Mouse (Mus musculus) neutrophil, adult 5-6 weeks (primary cell): ENCODE data around the gene Terf2ip. TPM values are rescaled to one million over a fixed set of nuclear protein-coding genes. Genes with fewer than 3 reads are reported as not detected.
A peak's percentile ranks its signal among the peaks of the same experiment; 100 is the strongest.

Experiments
- ATAC-seq: fragments of 151-379, 151-347 bp; 2 replicates; pipeline ENCODE4 v1.8.0; 2017; ENCODE audit warnings: mild to moderate bottlenecking, moderate TSS enrichment; ENCODE audit not compliant: insufficient number of reproducible peaks, poor library complexity, low FRiP score, severe bottlenecking; ENCODE audit errors: extremely low read depth
- total RNA-seq: library from RNA; stranded (forward); fragments of 200-1000 nt; gene quantifications from 2 replicates; pipeline ENCODE4 v1.2.3, GENCODE M21; 2017

Terf2ip gene
- 16.9 and 24.1 TPM in 2 replicates for total RNA-seq

DNA sequence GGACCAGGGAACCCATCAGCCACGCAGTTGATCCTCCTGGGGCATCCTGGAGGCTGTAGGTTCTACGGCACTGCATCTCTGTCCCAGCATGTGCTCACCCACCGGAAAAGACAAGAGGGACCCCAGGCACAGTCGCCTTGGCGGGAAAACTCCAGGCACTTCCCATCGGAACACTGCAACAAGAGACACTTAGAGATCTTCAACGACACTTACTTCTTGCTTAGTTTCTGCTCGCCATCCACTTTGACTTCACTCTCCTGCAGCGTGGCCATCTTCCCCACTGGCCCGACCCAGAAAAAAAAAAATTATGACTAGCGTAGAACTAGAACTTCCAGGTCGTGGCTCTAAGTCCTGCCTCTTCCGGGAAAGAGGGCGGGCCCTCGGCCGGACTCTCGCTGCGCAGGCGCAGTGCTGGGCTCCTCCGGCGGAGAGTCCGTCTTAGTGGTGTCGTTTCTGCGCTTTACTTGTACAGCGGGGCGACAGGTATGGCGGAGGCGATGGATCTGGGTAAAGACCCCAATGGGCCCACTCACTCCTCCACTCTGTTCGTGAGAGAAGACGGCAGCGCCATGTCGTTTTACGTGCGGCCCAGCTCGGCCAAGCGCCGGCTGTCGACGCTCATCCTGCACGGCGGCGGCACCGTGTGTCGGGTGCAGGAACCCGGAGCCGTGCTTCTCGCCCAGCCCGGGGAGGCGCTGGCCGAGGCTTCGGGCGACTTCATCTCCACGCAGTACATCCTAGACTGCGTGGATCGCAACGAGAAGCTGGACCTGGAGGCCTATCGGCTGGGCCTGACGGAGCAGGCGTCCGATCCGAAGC is at the start of gene Terf2ip, which contains the start of gene Kars:
TSS of gene Terf2ip (plus strand) at position 402 of the 819 bp plus-strand sequence.
TSS of gene Kars (minus strand) at position 327 of the 819 bp plus-strand sequence.
- ATAC-seq, result peak; percentile 88

DNA sequence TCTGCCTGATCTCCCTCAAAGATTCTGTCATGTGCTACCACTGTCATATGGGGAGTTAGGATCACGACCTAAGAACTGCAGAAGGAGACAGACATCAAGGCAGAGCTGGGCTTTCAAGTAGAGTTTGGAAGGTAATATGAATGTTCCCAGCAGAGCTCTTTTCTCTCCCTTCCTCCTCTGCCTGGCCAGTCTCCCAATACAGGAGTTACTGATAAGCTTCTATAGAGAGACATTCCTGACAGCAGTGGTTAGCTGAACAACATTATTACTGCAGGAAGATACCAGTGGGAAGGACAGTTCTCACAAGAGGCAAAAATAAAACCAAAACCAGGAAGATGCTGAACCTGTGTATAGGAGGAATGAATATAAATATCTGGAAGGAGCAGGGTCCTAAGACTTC is 48.6 kb upstream of the Terf2ip start:
- ATAC-seq, result no peak

DNA sequence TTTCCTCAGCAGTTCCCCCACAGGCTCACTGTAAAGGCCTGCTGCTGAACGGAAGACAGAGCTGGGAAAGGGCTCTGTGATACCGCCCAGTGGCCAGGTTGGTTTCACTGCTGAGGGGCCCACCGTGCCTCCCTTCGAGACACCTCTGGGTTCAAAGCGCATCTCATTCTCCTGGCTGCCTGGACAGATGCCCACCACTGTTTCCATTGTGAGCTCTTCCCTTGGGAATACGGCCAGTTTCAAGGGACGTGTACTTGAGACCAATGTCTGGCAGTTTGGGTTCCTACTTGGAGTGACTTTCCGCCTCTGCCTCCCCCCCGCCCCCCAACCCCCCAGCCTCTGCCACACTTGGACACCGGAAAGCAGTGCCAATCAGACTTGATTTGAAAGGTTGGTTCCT is 48.1 kb upstream of the Terf2ip start:
- no peak for ATAC-seq

DNA sequence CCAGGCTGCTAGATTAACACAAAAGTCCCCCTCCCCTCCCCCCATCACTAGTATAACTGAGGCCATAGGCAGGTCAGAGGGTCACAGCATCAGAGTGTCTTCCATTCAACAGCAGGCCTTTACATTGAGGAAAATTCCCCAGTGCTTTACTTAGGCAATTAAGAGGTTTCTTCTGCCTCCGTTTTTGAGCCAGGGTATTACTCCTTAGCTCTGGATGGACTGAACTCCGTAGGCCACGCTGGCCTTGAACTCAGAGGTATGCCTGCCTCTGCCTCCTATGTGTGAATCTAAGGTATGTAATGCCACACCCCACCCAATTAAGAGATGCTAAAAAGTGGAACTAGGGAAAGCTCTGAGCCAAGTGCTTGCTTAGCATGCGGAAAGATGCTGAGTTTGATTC is 47.7 kb upstream of the Terf2ip start:
- no peak for ATAC-seq

DNA sequence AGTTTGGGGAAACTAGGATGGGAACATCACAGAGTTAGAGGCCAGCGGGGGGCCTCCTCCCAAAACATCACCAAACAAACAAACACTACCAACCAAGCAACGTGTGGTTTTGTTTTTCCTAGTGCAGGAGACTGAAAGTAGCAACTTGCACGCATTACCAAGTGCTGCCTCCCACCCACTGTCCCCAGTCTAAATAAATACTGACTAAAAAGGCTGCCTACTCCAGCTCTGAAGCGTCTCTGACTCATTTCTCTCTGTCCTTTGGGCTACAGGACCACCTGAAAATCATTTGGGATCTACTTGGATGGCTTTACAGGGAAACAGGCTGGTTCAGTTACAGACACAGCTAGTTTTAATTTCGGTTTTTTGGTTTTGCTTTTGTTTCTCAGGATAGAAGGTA is 46.8 kb upstream of the Terf2ip start:
- no peak for ATAC-seq

DNA sequence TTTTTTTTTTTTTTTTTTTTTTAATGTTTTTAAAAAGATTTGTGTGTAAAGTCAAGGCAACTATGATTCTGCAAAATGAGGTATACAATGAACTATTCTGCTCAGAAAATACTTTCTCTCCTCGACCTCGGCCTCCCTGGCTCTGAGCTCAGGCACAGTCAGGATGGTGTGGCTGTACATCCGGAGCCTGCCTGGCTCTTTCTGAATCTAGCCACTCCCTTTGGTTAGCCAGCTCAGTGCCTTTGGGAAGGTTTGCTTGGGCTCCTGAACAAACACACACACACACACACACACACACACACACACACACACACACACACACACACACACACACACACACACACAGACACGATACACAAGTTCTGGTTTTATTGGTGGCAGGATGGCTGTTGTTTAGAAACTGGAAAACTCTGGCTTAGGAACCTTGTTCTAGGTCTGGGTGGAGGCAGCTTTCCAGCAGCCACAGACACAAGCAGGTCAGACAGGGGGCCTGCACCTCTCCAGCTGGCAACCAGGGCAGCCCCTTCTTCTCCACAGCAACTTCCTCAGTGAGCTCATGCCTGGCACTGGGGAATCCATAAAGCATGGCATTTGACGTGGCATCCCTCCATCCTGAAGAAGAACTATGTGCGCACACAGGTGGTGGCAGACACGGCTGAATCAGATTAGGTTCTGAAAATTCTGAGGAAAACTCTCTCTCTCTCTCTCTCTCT is 46.2 kb upstream of the Terf2ip start:
- no peak for ATAC-seq

DNA sequence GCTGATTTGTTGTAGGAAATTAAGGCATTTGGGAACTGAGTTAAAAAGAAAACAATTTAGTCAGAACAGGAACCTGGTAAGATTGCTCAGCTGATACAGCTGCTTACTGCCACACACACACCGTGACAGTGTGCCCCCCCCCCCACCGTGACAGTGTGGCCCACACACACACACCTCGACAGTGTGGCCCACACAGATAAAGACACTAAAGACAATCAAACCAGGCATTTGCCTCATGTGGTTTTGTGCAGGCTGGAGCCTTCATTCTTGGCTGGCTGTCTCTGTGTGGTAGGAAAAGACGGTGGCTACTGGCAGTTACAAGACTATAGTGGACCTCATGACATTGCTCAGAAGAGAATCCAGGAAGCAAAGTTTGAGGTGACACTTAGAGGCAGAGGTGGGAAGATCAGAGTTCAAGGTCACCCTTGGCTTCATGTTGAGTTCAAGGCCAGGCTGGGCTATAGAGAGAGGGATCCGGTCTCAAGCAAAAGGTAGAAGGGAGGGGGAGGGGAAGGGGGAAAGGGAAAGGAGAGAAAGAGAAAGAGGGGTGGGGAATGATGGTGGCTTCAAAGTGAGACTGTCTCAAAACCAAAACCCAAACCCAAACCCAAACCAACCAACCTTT is 43.8 kb upstream of the Terf2ip start:
- no peak for ATAC-seq

DNA sequence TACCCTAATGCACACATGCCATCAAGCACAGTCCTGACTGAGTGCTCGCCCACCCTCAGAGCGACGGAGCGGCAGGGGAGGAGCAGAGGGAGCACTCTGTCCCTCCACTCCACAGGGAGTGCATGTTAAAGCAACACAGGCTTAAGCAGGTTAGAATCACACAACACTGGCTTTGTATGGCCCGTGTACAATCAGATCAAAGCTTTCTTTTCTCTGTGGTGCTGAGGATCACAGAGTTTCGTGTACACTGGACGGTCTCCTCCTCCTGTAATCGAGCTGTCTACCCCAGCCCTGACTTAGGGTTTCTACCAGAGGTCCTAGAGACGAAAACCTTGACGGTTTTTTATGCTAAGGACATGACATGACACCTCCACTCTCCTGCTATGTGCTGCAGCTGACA is 42.7 kb upstream of the Terf2ip start:
- ATAC-seq, result no peak

DNA sequence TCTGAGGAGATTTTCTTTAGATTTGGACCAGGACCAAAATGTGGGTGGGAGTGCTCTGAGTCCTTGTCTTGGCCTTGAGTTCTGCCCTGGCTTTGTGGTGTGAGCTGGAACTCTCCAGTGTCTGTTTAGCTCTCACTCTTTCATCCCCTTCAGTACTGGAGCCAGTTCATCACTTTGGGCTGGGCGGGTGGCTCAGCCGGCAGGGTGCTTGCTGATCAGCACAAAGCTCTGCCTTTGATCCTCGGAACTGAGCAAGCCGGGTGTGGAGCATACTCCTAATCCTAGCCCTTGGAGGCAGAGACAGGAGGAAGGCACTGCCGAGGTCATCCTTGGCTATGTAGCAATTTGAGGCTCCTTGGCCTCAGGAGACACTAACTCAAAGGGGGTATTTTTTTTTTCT is 42.2 kb upstream of the Terf2ip start:
- no peak for ATAC-seq

DNA sequence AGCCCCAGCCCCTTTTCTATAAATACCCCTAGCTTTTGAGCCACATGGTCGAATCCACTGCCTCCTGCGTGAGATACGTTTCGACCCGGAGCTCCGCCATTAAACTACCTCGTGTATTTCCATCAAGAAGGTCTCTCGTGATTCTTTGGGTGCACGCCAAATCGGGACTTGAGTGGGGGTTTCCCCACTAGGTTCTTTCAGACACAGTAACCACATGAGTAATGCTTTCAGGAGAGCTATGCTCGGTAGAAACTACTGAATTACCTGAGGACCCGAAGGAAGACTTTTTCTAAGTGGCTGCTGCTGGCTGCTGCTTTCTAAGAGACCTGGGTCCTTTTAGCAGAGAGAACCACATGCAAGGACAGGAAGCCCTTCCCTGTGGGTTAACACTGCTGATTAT is 37.1 kb upstream of the Terf2ip start:
- ATAC-seq, result no peak

DNA sequence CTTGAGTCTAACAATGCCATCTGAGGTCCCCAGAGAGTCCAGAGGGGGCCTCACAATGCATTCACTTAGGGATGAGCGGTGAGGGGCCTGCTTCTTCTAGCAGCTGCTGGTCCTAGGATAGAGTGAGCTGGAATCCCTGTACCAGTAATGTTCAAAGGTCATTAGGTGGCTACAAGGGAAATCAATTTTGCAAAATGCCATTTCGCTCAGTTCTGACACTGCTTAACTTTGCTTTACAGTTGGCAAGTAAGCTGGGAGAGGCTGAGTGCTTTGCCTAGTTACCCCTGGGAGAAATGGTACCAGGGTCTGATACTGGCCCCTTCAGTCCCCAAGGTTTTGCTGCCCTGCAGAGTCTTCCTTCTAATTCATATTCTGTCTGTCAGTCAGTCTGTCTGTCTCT is 35.5 kb upstream of the Terf2ip start:
- ATAC-seq, result no peak

DNA sequence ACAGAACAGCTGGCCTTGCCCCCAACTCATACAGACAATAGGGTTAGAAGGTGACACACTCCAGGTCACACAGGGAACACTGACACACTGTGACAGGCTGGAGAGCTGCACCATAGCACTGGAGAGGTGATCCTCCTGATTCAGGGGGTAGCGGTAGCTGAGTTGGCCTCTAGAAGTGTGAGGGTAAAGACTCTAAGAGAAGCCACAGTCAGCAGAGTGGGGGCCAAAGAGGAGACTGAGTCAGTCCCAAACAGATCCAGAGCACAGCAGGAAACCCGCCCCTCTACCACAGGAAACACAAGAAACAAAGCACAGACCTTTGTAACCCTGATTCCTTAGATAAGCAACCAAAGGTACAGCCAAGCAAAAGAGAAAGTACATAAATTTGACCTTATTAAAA is 34.9 kb upstream of the Terf2ip start:
- ATAC-seq, result no peak

DNA sequence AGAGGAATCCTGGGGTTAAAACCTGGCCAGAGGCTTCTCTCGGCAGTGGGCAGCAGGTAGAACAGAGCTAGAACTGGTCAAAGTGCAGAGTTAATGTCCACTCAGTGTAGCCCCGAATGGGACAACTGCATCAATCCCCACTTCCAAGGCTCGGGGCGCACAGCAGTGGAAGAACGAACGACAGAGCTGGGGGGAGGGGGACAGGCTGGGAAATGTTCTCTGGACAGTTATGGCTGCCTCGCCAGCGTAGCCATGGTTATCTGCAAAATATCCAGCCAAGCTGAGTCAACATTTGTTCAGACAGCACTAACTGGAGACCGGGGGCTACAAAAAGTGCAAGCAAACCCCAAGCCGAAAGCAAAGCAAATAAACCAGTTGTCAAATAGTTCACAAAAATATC is 33.1 kb upstream of the Terf2ip start:
- ATAC-seq, result no peak

DNA sequence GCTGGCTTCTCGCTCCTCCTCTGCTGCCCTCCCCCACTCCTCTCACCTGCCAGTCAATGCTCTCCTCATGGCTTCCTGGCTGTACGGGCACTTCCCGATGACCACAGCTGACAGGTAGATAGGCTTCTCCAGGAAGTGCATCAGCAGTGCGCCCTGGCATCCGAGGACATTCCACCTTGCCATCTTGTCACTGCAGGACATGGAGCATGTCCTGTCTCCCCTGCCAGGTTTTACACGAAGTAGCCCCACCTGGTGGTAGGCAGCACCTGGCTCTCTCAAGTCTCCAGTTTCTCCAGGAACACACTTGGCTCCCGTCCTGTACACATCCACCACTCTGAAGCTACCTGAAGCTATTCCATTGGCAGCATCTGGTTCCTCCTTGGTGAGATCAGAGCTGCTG is 29.1 kb upstream of the Terf2ip start:
- ATAC-seq, result no peak

DNA sequence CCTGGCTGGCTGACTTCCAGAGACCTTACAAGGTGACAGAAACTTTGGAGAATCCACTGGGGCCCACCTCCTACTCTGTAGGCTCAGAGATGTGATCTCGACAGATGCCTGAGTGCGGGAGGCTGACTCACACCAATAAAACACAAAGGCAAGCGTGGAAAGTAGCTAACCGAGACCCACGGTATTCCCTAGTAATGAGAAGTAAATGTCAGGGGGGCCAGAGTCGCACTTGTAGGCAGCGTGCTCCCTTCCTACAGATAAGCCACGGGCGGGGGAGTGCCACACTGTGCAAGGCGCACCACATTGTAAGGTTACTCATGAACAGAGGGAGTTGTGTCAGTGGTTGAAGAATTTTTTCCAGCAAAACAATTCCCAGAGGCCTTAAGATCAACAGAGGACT is 26.7 kb upstream of the Terf2ip start:
- no peak for ATAC-seq

DNA sequence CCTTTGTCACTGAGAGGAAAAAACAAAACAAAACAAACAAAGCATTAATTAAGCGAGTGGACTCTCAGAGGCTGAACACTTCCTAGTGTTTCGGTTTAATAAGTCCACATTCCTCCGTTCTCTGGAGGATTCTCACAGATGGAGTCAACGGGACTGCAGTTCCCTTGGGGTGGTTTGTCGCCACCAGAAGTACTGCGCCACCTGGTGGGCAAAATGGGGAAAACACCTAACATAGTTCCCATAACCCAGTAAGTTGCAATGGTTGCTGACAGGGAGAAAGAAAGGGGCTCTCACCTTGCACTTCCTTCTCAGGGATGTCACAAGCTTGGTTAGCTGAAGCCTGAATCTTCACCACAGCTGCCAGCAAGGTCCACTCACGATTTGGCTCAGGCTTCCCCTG is 21.3 kb upstream of the Terf2ip start:
- ATAC-seq, result peak; percentile 64

DNA sequence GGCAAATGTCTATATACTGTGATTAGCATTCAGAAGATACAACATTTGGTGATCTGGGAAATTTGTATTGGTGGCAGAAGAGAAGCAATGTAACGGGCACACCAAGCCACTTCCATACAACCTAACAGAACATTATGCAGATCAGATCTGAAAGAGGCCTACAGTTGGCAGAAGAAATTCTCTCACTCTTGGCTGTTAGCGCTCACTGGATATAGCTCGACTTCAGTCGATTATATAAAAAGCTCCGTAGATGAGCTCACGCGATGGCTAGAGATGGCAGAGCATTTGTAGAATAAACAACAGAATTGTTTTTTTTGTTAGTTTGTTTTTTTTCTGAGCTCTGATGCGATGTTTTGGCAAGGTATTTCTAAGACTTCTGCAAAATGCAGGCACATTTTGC is 19.9 kb upstream of the Terf2ip start:
- no peak for ATAC-seq

DNA sequence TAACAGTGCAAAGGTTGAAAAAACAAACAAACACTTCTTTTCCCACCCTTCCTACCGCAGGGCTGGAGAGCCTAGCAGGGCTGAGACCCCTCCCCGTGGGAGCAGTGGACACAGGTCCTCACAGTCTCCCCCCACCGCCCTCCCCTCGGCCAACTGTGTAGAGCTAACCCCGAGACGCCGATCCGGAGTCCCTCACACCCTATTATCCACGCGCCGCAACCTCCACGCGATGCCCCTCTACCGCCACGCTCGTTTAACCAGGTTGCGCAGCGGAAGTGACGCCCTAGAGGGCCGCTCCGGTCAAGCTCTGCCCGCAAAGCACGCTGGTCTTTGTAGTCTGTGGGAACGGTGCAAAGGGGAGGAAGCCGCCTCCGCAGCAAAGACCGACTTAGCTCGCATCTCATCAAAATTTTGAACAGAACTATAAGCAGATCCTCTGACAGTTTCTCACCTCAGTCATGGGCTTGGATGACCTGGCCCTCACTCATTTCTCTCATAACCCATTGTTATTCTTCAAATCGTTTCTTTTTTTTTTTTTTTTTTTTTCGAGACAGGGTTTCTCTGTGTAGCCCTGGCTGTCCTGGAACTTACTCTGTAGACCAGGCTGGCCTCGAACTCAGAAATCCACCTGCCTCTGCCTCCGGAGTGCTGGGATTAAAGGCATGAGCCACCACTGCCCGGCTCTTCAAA is 19.0 kb upstream of the Terf2ip start, which contains the start of gene Adat1:
TSS of gene Adat1 (minus strand) at position 290 of the 690 bp plus-strand sequence.
- peak; percentile 98 for ATAC-seq

DNA sequence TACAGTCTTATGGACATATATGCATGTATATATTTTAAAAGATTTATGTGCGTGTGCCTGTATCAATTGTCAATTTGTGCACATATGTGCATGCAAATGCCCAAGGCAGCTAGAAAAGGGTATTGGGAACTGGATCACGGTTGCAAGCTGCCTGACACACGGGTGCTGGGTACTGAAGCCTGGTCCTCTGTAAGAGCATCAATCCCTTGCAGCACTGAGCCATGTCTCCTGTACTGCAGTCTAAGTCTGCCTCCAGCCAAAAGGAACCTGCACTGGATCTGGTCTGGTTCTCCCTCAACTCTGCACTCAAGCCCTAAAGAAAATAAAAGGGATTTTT is 18.5 kb upstream of the Terf2ip start:
- no peak for ATAC-seq
